Mouse (Mus musculus) kidney, postnatal 36 days (tissue): Measurements from ENCODE around the gene Tnk2.
A peak's percentile ranks its signal among the peaks of the same experiment; 100 is the strongest.

Experiments
- DNase-seq, 2 experiments: peaks; one replicate each; pipeline ENCODE4 v3.0.0; 2021 to 2022; ENCODE audit warnings: mixed read lengths in 2 of 2

Gene Tnk2

DNA sequence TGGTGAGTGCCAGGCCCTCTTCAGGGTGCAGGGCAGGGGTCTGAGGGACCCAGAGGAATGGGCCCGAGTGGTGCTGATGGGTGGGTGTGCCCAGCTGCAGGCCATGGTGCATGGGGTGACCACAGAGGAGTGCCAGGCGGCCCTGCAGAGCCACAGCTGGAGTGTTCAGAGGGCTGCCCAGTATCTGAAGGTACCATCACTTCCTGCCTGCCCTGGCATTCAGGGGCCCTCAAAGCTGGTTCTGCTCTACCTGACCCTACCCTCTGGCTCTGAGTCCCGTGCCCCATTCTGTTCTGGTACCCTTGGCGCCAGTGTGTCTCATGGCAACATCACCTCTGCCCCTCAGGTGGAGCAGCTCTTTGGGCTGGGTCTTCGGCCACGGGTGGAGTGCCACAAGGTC is 37.1 kb downstream of the Tnk2 start:
- DNase-seq, result no peak

GRCm38 (mm10) chr16:32682194-32682593 is 38.5 kb downstream of the Tnk2 start:
- DNase-seq, result peak; percentile 83 to 91

- DNase-seq, result peak in 1 of 2 experiments; percentile 36
Measured at GRCm38 (mm10) chr16:32682841-32683240, 39.2 kb downstream of the Tnk2 start.

DNA sequence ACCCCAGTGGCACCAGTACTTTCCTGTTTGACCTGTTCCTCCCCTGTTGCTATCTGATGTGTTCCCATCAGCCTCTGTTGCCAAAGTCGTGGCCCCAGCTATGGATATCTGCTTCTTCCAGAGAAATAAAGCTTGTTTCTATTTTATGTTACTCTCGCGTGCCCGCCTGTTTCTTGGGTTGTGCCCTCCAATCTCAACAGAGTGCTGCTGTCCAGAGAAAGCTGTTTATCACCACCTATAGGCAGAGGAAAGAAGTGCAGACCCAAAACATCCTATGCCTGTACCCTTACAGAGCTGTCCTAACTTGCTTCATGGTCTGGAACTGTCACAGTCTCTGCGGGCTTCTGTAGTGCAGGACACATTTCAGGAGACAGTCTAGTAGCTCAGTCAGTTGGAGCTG is 39.7 kb downstream of the Tnk2 start:
- peak; percentile 61 for DNase-seq

DNA sequence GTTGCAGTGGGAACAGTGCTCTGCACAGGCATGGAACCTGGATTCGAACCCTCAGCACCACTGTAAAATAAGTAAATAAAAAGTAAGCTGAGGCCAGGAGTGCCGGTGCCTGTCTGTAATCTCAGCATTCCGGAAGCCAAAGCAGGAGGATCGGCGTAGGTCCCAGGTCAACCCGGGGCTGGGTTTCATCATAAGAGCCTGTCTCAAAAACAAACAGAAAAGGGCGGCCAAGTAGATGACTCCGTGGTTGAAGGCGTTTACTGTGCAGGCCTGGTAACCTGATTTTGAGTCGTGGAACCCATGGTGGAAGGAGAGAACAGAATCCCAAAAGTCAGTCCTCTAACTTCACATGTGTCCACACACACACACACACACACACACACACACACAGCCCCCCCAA is 41.7 kb downstream of the Tnk2 start:
- no peak for DNase-seq

DNA sequence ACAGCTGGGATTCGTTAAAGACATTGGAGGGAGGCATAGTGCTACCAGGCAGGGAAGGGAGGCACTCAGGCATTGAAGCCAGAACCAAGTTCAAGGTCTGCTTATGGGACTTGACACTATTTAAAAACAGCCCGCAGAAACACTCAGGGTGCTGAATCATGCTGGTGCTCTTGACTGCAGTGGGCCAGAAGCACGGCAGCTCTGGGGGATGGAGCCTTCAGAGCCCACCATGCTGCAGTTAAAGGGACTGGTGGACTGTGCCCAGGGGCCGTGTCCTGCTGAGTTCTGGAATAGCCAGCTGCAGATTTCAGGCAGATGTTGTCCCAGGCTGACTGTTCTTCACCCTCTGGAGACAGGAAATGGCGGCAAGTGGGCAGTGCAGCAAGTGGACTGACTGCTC is 42.3 kb downstream of the Tnk2 start:
- DNase-seq, result no peak

DNA sequence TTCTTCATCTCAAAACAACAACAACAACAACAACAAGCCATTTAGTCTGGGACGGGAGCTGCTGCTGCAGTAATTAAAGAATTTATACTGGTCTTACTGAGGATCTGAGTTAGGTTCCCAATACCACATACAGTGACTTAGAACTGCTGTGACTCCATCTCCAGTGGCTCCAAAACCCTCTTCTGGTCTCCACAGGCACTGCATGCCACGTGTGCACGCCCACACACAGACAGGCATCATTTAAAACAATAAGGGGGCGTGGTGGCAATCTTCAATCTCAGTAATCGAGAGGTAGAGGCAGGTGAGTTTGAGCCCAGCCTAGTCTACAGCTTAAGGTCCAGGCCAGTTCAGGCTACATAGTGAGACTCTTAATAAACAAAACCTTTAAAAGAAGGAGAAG is 43.5 kb downstream of the Tnk2 start:
- DNase-seq, result no peak

DNA sequence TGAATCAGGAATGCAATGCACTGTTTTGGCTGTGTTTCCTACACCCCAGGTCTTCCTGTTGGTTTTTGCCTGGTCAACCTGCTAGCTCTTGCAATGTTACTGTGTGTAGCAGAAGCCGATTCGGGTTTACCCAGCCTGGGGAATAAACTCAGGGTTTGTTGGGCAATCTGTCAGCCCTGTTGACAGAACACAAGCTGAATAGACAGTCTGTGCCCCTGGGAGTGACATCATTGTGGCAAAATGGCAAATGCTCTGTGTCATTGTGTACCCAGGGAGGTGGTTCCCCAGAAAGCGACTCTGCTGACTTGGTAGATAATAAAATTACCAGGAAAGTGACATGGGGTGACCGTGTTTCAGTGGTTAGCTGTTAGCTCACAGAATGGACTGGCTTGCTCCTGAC is 45.1 kb downstream of the Tnk2 start:
- DNase-seq, result no peak

DNA sequence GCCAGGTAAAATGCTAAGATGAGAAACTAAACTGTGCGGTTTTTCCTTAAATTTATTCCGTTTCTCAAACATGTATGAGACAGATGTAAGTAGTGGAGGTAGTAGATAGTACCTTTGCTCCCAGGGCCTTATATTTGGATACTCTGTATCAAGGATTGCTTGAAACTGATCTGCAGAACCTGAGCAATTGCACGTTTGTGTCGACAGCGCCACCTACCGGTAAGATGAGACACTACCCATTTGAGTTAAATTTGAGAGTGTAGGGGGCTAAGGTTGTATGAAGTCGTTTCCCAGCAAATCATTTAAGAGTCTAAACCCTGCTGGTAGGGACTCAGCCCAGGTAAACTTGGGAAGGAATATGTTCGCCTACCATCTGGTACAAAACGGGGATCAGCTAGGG is 45.8 kb downstream of the Tnk2 start:
- peak; percentile 56 to 85 for DNase-seq

GRCm38 (mm10) chr16:32696841-32697464 is 53.3 kb downstream of the Tnk2 start:
- peak in 1 of 2 experiments; percentile 51 for DNase-seq

GRCm38 (mm10) chr16:32697665-32698446 is 54.2 kb downstream of the Tnk2 start:
- peak in 1 of 2 experiments; percentile 30 for DNase-seq

DNA sequence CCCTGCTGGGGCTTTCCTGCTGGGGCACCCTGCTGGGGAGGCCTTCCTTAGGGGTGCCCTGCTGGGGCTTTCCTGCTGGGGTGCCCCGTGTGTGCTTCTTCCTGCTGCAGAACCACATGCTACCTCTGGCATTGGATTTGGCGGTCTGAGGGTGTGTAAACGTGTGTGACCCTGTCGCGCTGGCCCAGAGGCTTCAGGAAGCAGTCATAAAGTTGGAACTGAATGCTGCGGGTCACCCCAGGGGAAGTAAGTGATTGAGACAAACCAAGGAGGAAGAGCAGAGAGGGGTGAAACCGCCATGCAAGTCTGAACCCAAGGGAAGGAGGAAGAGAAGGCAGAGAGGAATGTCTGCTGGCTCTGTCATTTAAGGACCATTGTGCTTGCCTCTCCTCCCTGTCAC is 54.9 kb downstream of the Tnk2 start:
- DNase-seq, result no peak

DNA sequence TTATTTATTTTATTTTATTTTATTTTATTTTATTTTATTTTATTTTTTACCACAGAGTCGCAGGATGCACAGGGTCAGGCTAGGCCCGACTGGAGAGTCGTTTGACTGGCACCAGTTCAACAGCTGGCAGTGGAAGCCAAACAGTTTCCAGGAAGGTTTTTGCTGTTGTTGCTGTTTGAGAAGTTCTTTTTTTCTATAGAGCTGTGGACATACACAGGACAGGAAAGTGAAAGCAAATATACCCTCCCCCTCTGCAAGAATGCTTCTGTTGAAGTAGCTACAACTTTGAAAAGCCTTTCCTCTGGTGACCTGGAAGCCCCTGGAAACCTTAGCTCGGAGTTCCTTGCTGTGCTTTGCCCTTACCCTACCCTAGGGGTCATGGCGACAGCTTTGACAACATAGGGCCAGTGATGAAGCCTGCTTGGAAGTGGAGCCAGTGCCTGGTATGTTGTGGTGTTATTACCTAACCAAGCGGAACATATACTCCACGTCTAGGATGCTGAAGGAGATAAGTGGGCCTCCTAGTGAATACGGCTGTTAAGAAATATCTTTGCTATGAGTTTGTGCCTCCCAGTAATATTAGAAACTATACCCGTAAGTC is 59.7 kb downstream of the Tnk2 start:
- DNase-seq, result peak in 1 of 2 experiments; percentile 42

GRCm38 (mm10) chr16:32705606-32706005 is 61.9 kb downstream of the Tnk2 start:
- DNase-seq, result no peak

DNA sequence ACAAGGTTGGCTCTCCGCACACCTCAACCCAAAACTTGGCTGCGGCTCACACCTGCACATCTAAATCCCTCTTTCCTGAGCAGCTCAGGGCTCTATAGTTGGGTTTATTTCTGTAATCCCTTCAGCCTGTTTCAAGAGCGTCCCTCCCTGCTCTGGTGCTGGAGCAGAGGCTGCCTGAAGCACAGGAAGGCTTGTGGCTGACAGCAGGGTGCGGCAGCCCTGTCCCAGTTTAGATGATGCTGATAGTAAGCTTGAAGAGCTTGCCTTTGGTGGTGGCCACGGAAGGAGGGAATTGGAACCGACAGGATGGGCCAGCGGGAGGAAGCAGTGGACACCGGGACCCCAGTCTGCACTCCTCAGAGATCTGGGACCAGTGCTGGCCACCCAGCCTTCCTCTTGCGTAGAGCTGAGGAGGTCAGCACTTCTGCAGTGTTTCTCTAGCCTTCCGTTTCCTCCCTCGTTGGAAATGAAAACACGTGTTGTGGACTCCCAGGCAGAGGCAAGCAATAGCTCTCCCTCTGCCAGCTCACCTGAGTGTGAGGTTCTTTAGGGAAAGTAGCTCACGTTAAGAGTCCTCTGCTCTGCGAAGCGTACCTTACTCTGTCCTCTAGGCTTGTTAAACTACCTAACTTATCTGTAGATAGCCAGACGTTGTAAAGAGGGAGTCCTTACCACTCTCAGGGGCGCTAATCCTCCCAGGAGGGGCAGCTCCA is 63.6 kb downstream of the Tnk2 start:
- no peak for DNase-seq

DNA sequence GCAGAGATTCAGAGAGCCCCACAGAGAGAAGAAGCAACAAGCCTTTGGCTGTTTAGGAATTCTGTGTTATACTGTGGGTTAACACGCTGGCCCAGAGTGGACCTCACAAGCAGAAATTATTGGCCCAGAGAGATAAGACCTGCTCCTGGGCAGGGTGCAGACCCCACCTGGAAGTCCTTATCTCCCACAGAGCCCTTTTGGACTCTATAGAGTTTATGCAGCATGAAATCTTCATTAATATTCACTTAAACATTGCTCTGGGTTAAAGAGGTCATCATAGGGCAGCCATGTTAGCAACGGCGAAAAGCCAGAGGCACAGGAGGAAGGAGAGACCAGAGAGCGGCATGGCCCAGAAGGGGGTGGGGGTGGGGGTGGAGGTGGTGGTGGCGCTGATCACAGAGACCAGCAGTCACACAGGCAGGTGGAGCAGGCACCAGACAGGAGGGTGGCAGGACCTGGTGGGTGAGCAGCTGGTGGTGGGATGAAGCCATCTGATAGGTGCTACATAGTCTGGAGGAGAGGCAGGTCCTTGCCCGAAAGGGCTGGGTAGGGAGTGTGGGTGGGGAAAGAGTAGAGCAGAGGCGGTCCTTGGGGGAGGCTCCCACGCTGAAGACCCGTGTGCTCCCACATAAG is 64.3 kb downstream of the Tnk2 start:
- DNase-seq, result no peak

GRCm38 (mm10) chr16:32708457-32709033 is 64.9 kb downstream of the Tnk2 start:
- DNase-seq, result no peak

GRCm38 (mm10) chr16:32709116-32709515 is 65.4 kb downstream of the Tnk2 start:
- peak in 1 of 2 experiments; percentile 19 for DNase-seq

DNA sequence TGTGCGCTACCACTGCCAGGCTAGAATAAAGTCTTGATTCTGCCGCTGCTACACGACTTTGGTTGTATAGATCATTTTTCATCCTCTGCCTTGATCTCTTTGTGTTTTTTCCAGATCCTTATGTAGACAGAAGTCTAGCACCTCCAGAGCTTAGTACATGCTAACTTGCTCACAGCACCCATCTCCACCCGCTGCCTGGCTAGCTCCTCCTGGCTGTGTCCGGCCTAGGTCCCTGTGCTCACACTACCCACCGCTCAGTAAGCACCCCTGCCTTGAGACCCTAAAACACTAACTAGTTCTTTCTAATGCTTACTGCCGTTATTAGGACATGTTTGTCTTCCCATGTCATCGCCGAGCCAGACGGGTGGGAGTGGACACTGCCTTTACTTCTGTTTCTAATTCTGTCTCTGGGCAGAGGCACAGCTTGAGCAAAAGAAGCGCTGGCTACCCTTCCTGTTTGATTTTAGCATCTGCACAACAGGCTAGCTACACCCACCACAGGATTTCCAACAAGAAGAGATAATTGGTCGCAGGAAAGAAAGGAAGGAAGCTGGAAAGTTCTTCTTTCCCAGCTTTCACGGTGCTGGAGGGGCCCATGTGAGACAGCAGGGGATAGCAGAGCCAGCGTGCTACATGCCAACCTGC is 66.9 kb downstream of the Tnk2 start:
- no peak for DNase-seq

DNA sequence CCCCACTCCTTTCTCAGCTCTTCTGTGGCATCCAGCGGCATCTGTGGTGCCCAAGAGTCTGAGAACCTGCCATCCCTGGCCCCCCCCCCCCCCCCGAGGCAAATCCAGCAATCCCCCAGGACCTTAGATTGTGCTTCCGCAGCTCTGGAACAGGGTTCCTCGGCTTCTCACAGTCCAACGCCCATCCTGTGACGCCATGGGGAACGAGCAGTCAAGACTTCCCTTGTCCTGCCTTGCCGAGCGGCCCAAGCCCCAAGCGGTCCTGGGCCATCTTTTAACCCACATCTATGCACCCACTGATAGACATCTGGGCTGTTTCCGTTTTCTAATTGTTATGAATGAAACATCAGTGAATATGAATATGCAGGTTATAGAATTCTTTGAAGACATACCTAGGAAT is 68.5 kb downstream of the Tnk2 start:
- DNase-seq, result no peak

DNA sequence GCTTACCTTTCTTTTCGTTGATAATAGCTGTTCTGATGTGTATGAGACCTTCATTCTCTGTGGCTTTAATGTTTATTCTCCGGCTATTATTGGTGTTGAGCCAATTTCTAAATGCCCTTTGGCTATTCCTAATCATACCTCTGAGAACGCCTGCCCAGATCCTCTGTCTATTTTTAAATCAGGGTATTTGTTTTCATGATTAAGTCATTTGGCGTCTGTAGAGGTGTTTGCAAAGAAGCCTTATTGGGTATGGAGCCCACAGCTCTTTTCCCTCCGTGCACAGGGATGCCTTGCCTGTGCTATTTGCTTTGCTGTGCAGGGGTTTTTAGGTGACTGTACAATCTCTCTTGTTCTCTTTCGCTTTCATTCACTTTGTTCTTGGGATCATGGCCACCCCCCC is 69.9 kb downstream of the Tnk2 start:
- no peak for DNase-seq

DNA sequence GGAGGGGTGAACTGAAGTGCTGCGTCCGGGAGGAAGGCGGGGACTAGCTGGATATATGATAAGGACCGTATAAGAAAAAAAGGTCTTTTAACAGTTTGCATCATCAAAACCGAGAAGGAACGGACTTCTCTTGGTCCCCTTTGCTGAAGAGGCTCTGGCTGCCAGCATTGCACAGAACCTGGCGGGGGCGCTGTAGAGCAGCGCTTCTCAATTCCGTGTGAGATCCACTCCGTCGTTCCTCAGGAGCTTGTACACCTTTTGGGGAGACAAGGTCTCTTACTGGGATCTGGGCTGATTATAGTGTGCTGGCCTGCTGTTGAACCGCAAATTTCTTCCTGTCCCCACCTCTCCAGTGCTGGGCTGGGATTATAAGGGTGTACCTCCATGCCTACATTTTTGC is 71.7 kb downstream of the Tnk2 start:
- peak in 1 of 2 experiments; percentile 34 for DNase-seq
